Mouse (Mus musculus) neural tube, embryonic 15.5 days (tissue): ENCODE results near the gene 1810055G02Rik. TPM values are rescaled to one million over a fixed set of nuclear protein-coding genes. Genes with fewer than 3 reads are reported as not detected.

Experiments
- ATAC-seq: fragments of 200-750 bp; cut with Nextera tagmentation; 2 replicates; pipeline ENCODE4 v1.8.0; 2017; ENCODE audit warnings: mild to moderate bottlenecking, moderate TSS enrichment, moderate library complexity; ENCODE audit not compliant: low FRiP score
- H3K27ac ChIP-seq: fragments of 300-500 bp; sonication (generic); replicated peaks from 2 replicates; pipeline ENCODE4 v1.5.1; 2015; ENCODE audit warnings: mild to moderate bottlenecking, inconsistent platforms
- H3K27me3 ChIP-seq: fragments of 300-500 bp; sonication (generic); replicated peaks from 2 replicates; pipeline ENCODE4 v1.6.1; 2015; ENCODE audit warnings: inconsistent platforms
- H3K36me3 ChIP-seq: fragments of 300-500 bp; sonication (generic); 2 replicates; pipeline ENCODE4 v1.6.1; 2015; ENCODE audit warnings: inconsistent platforms
- H3K4me1 ChIP-seq: fragments of 300-500 bp; sonication (generic); 2 replicates; pipeline ENCODE4 v1.6.1; 2015; ENCODE audit warnings: inconsistent platforms
- H3K4me2 ChIP-seq: fragments of 300-500 bp; sonication (generic); 2 replicates; pipeline ENCODE4 v1.6.1; 2015; ENCODE audit warnings: inconsistent platforms, mild to moderate bottlenecking, moderate library complexity
- H3K4me3 ChIP-seq: fragments of 300-500 bp; sonication (generic); replicated peaks from 2 replicates; pipeline ENCODE4 v1.5.1; 2015; ENCODE audit warnings: mild to moderate bottlenecking, inconsistent platforms
- H3K9ac ChIP-seq: fragments of 300-500 bp; sonication (generic); replicated peaks from 2 replicates; pipeline ENCODE4 v1.6.1; 2015; ENCODE audit warnings: mild to moderate bottlenecking, inconsistent platforms
- H3K9me3 ChIP-seq: fragments of 300-500 bp; sonication (generic); replicated peaks from 2 replicates; pipeline ENCODE4 v1.6.1; 2016; ENCODE audit warnings: inconsistent platforms
- WGBS: fragments of 180-500 bp; shearing (Covaris S2); methylation state at CpG from one replicate; pipeline ENCODE4 v1.1.7; 2015; ENCODE audit warnings: mixed read lengths; 5-methylcytosine and 5-hydroxymethylcytosine counted together
- polyA plus RNA-seq: library from polyadenylated mRNA; unstranded; fragments of >200 nt; fragmentation: Nextera tagmentation; extraction: Ambion mirVana; gene quantifications from 2 replicates; pipeline ENCODE4 v1.2.1, GENCODE M21; 2015

The 1810055G02Rik gene
- 35.1 and 36.5 TPM in 2 replicates for polyA plus RNA-seq

GRCm38 (mm10) chr19:3708078-3709012 lies at the start of gene 1810055G02Rik:
1810055G02Rik (plus strand) TSS chr19:3708293.
- Histone ChIP-seq H3K27ac (peak within 1 kb of the TSS; percentile 94), H3K27me3 (no peaks in the 10 kb centered on the region), H3K4me1 (peaks cover 22% of the 10 kb centered on the region), H3K4me3 (peak within 1 kb of the TSS; percentile 92), H3K36me3 (peaks cover 4% of the 10 kb centered on the region; the same call in 1 of the 2 replicates), H3K4me2 (peak within 1 kb of the TSS; percentile 73), H3K9ac (peak within 1 kb of the TSS; percentile 98), H3K9me3 (no peaks in the 10 kb centered on the region)
- peak; percentile 98 for ATAC-seq
- under 1% methylated on average over 61 of the region's 61 CpGs for WGBS

- Histone ChIP-seq H3K4me3 (no peak overlapping the region), H3K4me2 (no peak overlapping the region)
- WGBS = 77% methylated on average over 5 of the region's 5 CpGs
Observed at GRCm38 (mm10) chr19:3665510-3665909, 42.6 kb upstream of the 1810055G02Rik start.

DNA sequence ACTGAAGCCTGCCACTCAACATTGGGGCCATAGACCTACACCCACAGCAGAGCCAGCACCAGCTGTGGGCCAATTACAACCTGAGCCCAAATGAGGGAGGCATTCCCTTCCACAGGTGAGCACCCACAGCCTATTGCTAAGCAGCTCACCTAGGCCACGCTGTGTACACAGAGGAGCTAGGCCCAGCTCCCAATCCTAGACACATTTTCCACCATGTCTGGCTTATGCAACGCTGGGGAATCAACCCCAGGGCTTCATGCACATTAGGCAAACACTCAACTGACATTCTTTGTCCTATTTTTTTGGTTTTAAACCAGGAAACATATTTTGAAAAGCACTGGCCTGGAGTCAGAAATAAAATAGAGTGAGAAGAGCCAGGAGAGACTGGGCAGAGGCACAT lies 41.5 kb upstream of the 1810055G02Rik start:
- no peak for ATAC-seq
- Histone ChIP-seq H3K9ac (no peak overlapping the region), H3K4me2 (no peak overlapping the region), H3K4me3 (no peak overlapping the region), H3K4me1 (peaks cover 21% of the 10 kb centered on the region), H3K27ac (no peak overlapping the region), H3K9me3 (no peaks in the 10 kb centered on the region), H3K36me3 (no peaks in the 10 kb centered on the region), H3K27me3 (no peaks in the 10 kb centered on the region)
- WGBS = 93% methylated on average over 2 of the region's 2 CpGs

More at GRCm38 (mm10) chr19:3665510-3665909, 42.6 kb upstream of the 1810055G02Rik start:
- Histone ChIP-seq H3K36me3 (no peaks in the 10 kb centered on the region), H3K9me3 (no peaks in the 10 kb centered on the region), H3K4me1 (peaks cover 21% of the 10 kb centered on the region), H3K9ac (no peak overlapping the region), H3K27ac (no peak overlapping the region), H3K27me3 (no peaks in the 10 kb centered on the region)
- ATAC-seq = no peak

GRCm38 (mm10) chr19:3667155-3667895 lies 40.8 kb upstream of the 1810055G02Rik start:
- Histone ChIP-seq H3K27ac (no peak overlapping the region), H3K36me3 (no peaks in the 10 kb centered on the region), H3K9me3 (no peaks in the 10 kb centered on the region), H3K4me1 (peaks cover 21% of the 10 kb centered on the region), H3K4me3 (no peak overlapping the region), H3K27me3 (no peaks in the 10 kb centered on the region), H3K4me2 (no peak overlapping the region), H3K9ac (no peak overlapping the region)
- ATAC-seq = no peak
- 78% methylated on average over 6 of the region's 6 CpGs for WGBS

GRCm38 (mm10) chr19:3667979-3668378 lies 40.1 kb upstream of the 1810055G02Rik start:
- Histone ChIP-seq H3K9ac (no peak overlapping the region), H3K36me3 (no peaks in the 10 kb centered on the region), H3K4me2 (no peak overlapping the region), H3K4me1 (peaks cover 21% of the 10 kb centered on the region), H3K4me3 (no peak overlapping the region), H3K9me3 (no peaks in the 10 kb centered on the region), H3K27ac (no peak overlapping the region), H3K27me3 (no peaks in the 10 kb centered on the region)
- 79% methylated on average over 11 of the region's 11 CpGs for WGBS
- ATAC-seq = no peak

DNA sequence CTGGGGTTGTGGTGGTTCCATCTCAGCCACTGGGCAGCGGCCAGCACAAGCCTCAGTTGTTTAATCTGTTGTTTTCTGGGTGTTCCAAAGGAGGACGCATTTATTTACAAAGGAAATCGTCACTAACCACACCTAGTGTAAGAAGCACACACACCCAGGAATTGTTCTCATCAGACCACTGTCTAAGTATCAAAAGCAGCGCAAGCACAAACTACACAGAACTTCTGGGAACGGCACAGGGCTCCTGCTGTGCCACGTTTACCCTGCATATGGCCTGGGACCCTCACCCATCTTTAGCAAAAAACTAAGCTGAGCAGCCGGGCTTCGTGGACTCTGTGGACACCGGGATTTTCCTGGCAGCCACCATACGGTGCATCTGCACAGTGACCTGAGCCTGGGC lies 39.5 kb upstream of the 1810055G02Rik start:
- Histone ChIP-seq H3K27me3 (no peaks in the 10 kb centered on the region), H3K4me3 (no peak overlapping the region), H3K27ac (no peak overlapping the region), H3K4me2 (no peak overlapping the region), H3K4me1 (peaks cover 21% of the 10 kb centered on the region), H3K9me3 (no peaks in the 10 kb centered on the region), H3K36me3 (no peaks in the 10 kb centered on the region), H3K9ac (no peak overlapping the region)
- ATAC-seq = no peak
- 81% methylated on average over 10 of the region's 10 CpGs for WGBS

- no peak overlapping the region for H3K4me2 ChIP-seq
- no peaks in the 10 kb centered on the region for H3K27me3 ChIP-seq
- H3K9ac ChIP-seq = no peak overlapping the region
- ATAC-seq = no peak
- H3K27ac ChIP-seq = peak overlapping the region; percentile 33; the same call in 1 of the 2 replicates
- H3K9me3 ChIP-seq = no peaks in the 10 kb centered on the region
- no peak overlapping the region for H3K4me3 ChIP-seq
- H3K4me1 ChIP-seq = peaks cover 21% of the 10 kb centered on the region
- 67% methylated on average over 13 of the region's 13 CpGs for WGBS
- H3K36me3 ChIP-seq = no peaks in the 10 kb centered on the region
Observed at GRCm38 (mm10) chr19:3669100-3669499, 39.0 kb upstream of the 1810055G02Rik start.

GRCm38 (mm10) chr19:3673149-3673548 lies 34.9 kb upstream of the 1810055G02Rik start:
- 99% methylated on average over 2 of the region's 2 CpGs for WGBS
- H3K9ac ChIP-seq = no peak overlapping the region
- no peak overlapping the region for H3K4me3 ChIP-seq
- no peaks in the 10 kb centered on the region for H3K36me3 ChIP-seq
- peaks cover 13% of the 10 kb centered on the region for H3K4me1 ChIP-seq
- no peak for ATAC-seq
- no peaks in the 10 kb centered on the region for H3K27me3 ChIP-seq
- no peak overlapping the region for H3K27ac ChIP-seq
- H3K4me2 ChIP-seq = no peak overlapping the region
- no peaks in the 10 kb centered on the region for H3K9me3 ChIP-seq

- Histone ChIP-seq H3K4me1 (0 out of 2 replicates have a peak, but pooled peaks cover 3% of the 10 kb centered on the region), H3K27ac (no peak overlapping the region), H3K9ac (no peak overlapping the region), H3K36me3 (no peaks in the 10 kb centered on the region), H3K4me2 (no peak overlapping the region), H3K4me3 (no peak overlapping the region), H3K27me3 (no peaks in the 10 kb centered on the region), H3K9me3 (no peaks in the 10 kb centered on the region)
- 85% methylated on average over 8 of the region's 8 CpGs for WGBS
- no peak for ATAC-seq
Observed at GRCm38 (mm10) chr19:3674122-3674855, 33.8 kb upstream of the 1810055G02Rik start.

DNA sequence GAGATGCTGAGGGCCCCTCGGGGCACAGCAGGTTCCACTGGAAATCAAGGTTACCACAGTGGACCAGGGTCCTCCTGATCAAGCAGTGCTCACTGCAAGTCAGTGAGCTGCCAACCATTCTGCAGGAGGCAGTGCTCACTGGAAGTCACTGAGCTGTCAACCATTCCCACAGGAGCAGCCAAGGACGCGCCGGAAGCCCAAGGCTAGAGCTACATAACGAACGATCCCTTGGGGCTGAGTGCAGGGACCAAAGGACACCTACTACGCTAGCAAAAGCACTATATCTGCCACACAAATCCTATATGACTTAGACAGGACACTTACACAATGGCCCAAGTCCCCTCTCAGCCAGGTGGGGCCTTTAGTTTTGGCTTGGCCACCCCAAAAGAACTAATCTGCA lies 27.4 kb upstream of the 1810055G02Rik start:
- Histone ChIP-seq H3K27me3 (peaks cover 7% of the 10 kb centered on the region), H3K36me3 (no peaks in the 10 kb centered on the region), H3K27ac (no peak overlapping the region; the same call in 1 of the 2 replicates), H3K4me2 (no peak overlapping the region), H3K9ac (no peak overlapping the region), H3K4me1 (peaks cover 31% of the 10 kb centered on the region), H3K4me3 (no peak overlapping the region), H3K9me3 (no peaks in the 10 kb centered on the region)
- ATAC-seq = no peak
- 65% methylated on average over 7 of the region's 7 CpGs for WGBS

- 38% methylated on average over 13 of the region's 13 CpGs for WGBS
- peaks cover 35% of the 10 kb centered on the region for H3K4me1 ChIP-seq
- no peak overlapping the region for H3K9ac ChIP-seq
- no peak overlapping the region for H3K4me3 ChIP-seq
- no peaks in the 10 kb centered on the region for H3K9me3 ChIP-seq
- peaks cover 10% of the 10 kb centered on the region for H3K27me3 ChIP-seq
- H3K27ac ChIP-seq = no peak overlapping the region; the same call in 1 of the 2 replicates
- peak; percentile 58; the same call in 1 of the 2 replicates for ATAC-seq
- no peak overlapping the region for H3K4me2 ChIP-seq
- H3K36me3 ChIP-seq = no peaks in the 10 kb centered on the region
Observed at GRCm38 (mm10) chr19:3681310-3681934, 26.7 kb upstream of the 1810055G02Rik start.
